Mouse (Mus musculus) telencephalon, adult 2 months (tissue): ENCODE measurements around the gene Gm10271.

Source experiments
- DNase-seq: peaks from one replicate; pipeline ENCODE4 v3.0.0-alpha.2; 2011; ENCODE audit warnings: low read depth, low spot score

The Gm10271 gene

DNA sequence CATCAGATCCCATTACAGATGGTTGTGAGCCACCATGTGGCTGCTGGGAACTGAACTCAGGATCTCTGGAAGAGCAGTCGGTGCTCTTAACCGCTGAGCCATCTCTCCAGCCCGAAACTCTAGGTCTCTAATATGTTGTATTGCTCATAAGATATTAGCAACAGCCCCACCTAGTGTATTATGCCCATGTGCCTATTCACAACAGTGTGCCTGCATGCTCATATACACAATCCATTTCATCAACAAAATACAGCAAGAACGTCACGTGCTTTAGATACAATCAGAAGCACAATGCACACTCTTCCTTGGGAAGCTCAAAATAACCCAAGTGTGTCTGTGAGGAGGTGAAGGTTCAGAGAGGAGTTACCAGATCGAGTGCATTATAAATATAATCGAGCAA, 38.6 kb downstream of the Gm10271 start:
- DNase-seq: no peak

DNA sequence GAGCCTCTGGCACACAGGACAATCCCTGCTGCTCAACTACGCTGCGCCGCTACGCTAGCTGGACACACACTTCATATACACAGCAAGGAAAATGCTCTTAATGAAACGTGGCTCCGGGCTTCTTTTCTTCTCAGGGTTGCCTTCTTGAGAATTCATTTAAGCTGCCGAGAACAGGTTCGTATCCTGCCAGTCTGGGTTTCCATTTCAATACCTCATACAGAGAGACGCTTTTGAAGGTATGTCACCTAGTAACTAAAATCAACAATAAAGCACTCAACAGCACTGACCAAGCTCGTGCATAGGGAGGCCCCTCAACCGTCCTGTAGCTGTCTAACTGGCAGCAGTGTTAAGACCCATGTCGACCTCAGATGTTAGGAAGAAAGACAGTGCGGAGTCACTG, 40.0 kb downstream of the Gm10271 start:
- DNase-seq: no peak

DNA sequence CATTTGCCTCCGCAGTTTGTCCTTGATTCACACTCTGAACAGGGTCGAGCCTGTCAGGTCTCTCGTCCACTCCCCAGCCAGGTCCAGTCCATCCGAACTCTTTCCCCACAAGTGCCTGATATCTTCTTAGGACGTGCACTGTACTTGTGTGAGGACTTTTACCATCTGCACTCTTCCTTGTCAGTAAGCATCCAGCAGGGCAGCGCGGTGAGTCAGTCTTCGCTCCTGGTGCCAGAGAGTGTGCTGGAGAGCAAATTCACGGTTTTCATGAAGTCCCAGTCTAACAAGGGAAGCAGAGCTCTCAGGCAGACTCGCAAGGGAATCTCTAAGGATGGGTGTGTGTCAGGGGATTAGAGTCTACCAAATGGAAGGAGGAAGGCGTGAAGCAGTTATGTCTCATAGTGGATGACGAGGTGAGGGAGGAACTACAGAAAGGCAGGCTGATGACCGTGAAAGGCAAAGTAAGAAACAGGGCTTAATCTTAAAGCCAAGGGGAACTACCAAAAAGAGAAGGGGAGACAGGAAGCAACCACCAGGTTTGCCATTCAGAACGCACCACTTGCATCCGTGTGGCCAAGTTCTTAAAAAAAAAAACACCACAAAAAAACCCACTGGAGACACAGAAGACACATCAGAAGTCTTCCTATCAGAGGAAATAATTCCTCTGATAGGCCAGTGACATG, 40.8 kb downstream of the Gm10271 start:
- no peak for DNase-seq

DNA sequence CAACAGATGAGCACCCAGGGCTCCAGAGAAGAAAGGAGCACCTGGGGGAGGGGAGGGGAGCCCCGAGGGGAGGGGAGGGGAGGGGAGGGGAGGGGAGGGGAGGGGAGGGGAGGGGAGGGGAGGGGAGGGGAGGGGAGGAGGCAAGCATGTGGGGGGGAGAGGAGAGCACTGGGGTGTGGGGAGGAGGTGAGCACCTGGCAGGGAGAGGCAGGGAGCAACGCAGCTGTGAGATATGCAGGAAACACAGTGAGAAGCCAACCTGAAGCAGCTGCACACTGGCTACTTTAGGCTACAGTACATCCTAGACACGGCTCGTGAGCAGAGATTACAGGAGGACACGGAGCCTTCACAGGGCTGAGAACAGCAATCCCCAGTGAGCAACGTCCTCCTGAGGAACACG, 41.5 kb downstream of the Gm10271 start:
- no peak for DNase-seq

DNA sequence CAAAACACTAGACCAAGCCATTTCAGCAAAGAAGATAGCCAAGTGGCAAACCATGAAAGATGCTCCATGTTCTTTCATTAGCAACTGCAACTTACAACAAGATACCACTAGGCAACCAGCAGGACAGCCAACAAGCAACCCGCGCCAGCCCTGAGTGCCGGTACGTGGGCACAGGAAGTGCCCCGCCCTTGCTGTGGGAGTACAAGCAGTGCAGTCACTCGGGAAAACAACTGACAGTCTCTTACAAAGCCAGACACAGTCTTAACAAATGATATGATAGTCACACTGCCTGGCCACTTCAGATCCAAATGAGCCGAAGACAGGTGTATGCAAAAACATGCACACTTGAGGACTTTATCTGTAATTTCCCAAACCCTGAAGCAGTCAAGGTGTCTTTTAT, 41.9 kb downstream of the Gm10271 start:
- no peak for DNase-seq

DNA sequence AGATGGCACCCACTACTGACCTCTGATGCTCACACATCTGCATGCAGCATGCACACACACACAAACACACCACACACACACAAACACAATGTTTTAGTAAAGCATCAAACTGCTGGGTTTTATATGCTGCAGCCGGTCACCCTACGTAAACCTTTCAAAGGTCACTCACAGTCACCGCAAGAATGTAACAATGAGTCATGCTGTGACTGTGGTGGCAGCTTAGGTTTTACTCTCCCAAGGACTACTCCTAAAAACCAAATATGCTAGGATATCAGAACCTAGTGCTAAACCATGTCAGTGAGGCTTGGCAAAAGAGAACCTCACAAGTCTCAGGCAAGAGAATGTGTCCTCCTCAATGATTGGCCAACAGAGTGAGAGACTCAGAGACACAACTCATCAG, 43.6 kb downstream of the Gm10271 start:
- no peak for DNase-seq

DNA sequence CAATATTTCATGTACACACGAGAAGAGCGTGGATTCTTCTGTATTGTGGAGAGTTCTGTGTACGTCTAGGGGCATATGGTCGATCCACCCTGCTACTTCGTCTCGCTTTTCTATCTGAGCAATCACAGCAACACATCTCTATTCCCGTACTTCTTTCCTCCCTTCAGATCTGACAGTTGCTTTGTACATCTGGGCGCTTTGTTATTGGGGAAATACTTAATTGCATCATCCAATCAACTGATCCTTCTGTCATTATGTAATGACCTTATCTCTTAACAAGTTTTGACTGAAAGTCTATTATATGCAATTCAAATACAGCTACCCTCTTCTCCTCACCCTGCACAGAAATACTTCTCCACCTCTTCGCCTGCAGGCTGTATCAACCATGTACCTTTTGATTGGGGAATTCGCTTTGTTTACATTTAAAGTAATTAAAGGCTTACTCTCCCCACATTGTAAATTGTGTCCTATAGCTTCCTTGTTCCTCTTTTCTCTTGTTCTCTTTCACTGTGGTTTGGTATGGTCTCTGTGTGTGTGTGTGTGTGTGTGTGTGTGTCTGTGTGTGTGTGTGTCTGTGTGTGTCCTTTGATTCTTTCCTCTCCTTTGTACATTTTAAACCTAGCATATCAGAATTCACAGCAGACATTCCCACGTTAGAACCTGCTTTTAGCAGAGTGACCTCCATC, 45.8 kb downstream of the Gm10271 start:
- DNase-seq: no peak

DNA sequence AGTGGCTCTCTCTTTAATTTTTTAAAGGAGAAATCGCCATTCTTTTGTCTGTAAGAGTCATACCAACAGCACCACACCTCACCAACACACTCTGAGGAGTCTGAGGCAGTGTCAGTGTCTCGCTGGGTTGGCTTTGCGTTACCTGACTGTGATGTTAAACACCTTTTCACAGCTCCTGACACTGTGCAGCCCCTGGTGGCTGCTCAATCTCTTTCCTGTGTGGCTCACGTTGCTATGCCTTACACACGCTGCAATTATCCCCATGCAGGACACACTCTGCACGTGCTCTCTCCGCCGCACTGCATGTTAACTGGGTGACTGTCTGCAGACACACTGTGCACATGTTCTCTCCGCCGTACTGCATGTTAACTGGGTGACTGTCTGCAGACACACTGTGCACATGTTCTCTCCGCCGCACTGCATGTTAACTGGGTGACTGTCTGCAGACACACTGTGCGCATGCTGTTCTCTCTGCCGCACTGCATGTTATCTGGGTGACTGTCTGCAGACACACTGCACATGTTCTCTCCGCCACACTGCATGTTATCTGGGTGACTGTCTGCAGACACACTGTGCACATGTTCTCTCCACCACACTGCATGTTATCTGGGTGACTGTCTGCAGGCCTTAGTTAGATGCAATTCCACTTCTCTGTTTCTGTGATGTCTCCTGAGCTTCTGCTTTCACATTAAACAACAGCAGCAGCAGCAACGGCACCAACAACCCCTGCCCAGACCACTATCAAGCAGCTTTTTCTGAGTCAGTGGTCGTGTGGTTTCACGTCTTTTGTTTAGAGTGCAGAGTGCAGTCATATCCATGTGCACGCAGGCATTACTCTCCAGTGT, 48.5 kb downstream of the Gm10271 start:
- no peak for DNase-seq

DNA sequence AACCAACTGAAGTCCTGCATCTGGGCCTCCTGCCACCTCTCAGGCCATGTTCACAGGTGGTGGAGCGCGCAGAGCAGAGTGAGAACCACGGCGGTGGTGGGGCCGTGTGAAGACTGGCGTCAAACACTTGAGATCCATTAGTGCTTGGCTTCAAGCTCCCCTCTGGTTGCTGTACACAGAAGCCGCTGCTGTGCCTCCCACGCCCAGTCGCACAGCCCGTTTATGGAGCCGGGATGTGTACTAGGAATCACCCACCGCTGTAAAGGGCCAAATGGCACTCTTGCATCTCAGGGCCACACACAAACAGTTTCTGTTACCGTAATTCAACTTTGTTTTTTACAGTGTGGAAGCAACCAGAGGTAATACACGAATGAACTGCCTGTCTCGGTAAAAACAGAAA, 50.2 kb downstream of the Gm10271 start:
- no peak for DNase-seq

DNA sequence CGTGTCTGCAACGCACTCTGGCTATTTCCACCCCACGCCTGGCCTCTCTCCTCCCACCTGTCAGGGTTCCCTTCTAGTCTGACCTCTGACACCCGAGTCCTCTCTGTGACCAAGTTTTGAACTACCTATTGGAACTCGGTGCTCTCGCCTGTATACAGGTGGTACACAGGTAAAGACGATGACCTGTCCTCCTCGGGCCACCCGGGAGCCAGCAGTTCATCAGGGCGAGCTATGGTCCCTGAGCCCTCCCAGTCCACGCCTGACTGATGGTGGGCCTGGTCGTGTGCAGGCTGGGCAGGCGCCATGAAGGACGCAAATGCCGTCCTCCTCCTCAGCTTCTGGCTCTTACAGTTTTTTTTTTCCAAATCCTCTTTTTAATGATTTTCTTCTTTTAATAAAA, 51.0 kb downstream of the Gm10271 start:
- no peak for DNase-seq

DNA sequence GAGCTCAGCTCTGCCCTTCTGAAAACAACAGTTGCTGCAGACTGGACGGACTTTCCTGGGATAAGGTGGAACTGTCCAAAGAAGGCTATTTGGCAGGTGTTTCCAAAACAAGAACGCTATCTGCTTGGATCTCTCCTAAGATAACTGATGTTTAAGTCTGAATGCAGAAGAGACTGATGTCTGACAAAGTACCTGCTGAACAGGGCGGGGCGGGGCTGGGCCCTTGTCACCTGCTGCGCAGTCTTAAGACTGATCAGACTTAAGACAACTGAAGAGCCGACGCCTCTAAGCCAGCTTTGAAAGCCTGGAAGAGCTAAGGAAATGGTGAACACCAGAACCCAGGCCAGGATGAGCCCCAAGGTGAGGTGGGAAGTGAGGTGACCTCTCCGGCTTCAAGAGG, 51.8 kb downstream of the Gm10271 start:
- no peak for DNase-seq

DNA sequence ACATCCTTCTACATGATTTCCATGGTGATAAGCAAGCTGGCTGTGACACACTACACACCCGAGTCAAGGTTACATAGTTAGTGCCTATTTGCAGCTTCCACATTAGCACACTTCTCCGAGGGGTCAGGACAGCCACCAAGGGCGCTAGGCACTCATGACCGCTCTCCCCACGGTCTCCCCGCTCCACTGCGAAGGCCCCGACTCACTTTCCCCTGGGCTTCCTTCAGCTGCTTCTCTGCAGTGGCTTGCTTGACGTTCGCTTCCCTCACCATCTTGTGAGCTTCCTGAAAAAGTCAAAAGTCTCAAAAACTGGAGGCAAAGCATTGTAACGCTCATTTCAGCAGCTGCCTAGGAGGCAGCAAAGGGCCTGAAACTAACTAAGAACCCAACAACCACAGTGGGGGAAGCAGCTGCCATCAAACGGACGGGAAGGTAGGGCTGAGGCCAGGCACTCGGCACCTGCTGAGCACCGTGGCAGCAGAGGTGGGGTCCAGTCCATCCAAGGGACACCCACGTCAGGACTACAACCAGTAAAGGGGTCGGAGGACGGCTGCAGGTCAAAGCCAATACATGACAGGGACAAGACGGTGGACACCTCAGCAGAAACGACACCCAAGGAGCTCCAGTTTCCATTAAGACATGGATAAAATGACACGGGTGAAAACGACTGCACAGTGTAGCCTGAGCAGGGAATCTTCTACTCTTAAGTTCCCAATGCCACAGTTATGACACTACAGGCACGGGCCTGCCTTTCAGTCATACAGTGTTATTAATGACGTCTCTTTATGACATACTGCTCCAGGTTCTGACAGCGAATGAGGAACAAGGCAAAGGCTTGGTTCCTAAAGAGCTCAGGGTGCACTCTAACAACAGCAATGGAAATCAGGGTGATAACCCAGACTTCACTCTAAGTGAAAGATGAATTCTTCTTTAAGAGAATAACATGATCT, 52.8 kb downstream of the Gm10271 start:
- DNase-seq: no peak

DNA sequence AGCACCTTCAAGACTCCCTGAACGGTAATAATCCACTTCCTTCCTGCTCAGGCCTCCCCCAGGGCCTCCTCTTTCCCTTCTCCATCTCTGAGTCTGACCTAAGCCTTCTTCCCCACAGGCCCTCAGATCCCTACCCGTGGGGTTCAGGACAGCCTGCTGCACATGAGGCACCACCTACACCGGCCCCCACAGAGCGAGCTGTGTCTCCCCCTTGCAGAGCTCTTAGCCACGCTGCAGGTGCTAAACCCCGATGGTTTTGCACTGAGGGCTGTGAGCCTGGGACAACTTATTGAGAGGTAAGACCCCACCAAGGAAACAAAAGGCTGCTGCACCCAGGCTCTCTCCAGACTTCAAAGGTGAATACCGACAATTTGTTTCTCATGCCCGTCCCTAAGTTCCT, 55.8 kb downstream of the Gm10271 start:
- DNase-seq: no peak

DNA sequence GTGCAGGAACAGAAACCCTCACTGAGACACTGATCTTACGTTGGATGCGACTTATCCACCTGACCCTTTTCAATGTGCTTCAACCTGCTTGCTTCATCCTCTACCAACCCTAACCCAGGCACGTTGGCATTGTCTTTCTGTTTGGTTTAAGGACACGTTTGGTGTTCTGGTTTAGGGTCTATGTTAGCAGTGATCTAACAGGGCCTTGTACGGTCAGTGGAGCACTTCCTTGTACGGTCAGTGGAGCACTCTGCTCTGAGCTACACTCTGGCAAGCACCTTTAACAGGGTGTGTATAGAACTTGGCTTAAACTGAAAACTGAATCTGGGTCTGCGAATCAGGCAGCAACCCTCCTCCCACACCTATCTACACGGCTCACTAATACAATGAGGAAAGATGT, 57.1 kb downstream of the Gm10271 start:
- no peak for DNase-seq

DNA sequence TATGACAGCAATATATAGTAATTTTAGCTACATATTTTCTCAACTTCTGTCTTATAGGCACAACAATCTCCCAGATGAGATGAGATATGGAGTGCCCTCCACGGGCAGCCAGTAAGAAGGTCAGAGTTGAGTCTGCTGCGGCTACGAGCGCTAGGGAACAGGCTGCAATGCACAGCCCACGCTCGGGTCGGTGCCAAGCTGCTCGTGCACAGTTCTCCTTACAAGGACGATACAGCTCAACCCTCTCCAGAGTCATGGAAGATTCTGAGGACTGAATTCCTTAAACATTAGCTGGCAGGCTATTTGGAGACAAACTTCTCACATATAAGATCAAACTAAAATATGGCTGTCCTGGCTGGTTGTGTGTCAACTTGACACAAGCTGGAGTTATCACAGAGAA, 57.8 kb downstream of the Gm10271 start:
- no peak for DNase-seq

DNA sequence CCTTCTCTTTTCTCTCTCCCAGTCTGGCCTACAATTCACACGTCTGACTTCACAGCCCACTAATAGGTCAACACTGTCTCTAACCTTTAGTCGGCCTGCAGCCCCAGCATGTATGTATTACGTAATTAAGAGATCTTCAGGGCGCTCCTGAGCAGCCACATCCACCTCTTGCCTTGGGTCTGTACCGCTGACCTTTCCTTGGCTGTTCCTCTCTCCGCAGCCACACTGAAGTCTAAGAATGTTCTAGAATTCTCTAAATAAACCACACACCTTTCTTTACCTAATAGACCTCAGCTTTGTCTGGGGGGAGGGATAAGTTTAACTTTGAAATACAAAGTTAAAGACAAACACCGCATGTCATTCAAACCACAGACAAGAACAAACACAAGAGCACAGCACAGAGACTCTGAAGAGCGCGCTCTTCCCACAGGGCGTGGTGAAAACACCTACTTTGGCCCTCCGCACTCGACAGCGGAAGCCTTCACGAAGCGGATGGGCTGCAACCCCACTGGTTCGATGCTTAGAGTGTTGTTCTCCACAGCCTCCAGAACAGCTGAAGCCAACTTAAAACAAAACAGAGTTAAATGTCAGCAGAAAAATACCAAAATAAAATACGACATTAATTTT, 58.6 kb downstream of the Gm10271 start:
- no peak for DNase-seq

DNA sequence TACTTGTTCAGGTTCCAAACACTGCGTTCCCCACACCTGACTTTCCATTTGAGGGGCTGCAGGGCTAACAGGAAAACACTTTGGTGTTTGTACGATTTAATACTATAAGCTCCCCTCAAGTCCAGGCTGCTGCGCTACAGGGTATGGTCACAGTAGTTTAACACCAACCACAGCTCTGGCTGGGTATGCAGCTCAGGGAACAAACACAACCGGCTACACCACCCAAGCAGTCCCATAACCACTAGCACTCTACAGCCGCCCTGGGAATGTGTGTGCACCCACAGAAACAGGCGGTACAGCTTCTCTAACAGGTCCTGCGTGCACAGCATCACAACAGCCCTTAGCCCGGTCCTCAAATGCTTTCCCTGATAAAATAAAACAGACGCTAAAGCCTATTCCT, 59.6 kb downstream of the Gm10271 start:
- DNase-seq: no peak

DNA sequence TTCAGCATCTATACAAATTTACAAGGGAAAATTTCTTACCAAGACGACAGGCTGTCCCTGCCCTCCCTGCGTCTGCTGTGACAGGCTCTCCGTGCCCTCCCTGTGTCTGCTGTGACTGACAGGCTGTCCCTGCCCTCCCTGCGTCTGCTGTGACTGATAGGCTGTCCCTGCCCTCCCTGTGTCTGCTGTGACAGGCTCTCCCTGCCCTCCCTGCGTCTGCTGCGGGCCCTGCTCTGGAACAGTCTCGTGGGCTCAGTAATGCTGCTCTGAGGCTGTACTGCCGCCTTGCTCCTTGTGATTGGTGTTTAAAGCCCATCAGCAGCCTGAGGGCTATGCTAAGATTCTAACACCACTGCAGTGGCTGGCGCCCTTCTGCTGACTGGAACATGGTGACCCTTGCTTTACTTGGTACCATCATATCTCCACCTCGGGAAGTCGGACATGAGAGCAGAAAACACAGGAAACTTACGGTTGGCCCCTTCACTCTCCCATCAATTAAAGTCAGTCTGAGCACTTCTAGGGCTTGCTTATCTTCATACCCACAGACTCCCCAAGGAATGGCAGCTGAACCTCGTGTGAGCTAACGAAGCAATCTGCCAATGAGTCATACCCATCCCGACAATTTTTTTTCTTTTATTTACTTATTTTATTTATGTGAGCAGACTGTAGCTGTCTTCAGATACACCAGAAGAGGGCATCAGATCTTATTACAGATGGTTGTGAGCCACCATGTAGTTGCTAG, 63.3 kb downstream of the Gm10271 start:
- no peak for DNase-seq
